Mouse (Mus musculus): Measurements from ENCODE around the gene Tmem125.
A peak's percentile ranks its signal among the peaks of the same experiment; 100 is the strongest.

DNA sequence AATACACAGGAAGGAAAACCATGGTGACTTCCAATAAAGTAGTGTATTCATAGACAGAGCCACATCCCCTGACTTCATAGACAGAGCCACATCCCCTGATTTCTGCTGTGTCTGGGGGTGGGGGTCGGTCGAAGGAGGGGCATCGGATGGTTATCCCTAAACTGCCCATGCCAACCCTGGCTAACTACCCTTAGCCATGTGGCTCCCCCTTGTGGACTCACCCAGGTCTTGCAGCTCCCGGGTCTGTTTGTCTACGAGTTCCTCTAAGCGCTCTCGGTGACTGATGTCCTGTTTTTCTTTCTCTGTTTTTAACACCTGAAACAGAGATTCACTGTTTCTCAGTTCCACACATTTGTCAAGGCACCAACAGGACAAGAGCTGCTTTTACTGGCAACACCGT, 38.8 kb upstream of the Tmem125 start:
- peak; percentile 24; the same call in 1 of the 2 replicates for TF ChIP-seq CTCF (IDR thresholded peaks at IDR 0.05; ENCODE audit: control insufficient read depth, insufficient read depth, low read length)
- TF ChIP-seq POLR2A (IDR thresholded peaks at IDR 0.05; ENCODE audit: borderline replicate concordance, control insufficient read depth, low read depth, low read length), result no peak
